Mouse (Mus musculus): Measurements from ENCODE around the gene Huwe1. TPM values are rescaled to one million over a fixed set of nuclear protein-coding genes. Genes with fewer than 3 reads are reported as not detected.

The Huwe1 gene
- polyA plus RNA-seq, 1 experiment: 63.3 TPM

DNA sequence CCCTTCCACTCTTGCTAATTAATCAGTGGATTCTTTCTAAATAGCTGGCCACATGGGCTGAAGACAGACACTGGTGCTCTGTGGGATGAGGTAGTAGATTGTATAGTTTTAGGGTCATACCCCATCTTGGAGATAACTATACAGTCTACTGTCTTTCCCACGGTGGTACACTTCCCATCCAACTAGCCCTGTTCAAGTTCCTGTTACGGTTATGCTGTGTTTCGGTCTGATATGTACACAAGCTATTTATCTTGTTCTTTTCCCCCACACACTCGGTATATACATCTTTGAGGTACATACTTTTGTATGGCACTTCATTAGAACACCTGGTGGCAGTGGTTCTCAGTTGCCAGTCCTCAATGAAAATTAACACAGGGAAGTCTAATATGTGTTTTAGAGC is 111.7 kb downstream of the Huwe1 start:
- TF ChIP-seq POLR2A (IDR thresholded peaks at IDR 0.05; ENCODE audit: borderline replicate concordance, control insufficient read depth, low read depth, low read length) (no peak), CTCF (IDR thresholded peaks at IDR 0.05; ENCODE audit: control insufficient read depth, insufficient read depth, low read length) (no peak)
- Histone ChIP-seq H3K27ac (ENCODE audit: control insufficient read depth, insufficient read depth, low read depth, low read length, poor library complexity) (no peak overlapping the region), H3K4me1 (ENCODE audit: control insufficient read depth, insufficient read depth, low read length) (no peaks in the 10 kb centered on the region), H3K4me3 (replicated peaks; ENCODE audit: control insufficient read depth, low read depth, low read length) (no peak overlapping the region)
- 69% methylated on average over 4 of the region's 4 CpGs for WGBS

DNA sequence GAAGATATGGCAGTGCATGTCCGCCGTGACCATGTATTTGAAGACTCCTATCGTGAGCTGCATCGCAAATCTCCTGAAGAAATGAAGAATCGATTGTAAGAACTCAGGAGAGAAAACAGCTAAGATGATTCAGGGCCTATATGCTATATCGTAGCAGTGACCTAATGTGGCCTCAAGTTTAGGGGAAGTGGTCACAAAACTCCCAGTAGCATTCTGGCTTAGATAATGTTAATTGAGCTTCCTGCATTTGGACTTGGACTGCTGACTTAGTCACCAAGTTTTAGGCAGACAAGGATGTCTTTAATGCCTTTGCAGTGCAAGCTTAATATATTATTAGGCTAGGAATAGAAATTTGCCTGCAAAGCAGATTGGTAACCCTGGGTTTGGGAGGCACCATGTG is 128.8 kb downstream of the Huwe1 start:
- Histone ChIP-seq H3K4me3 (replicated peaks; ENCODE audit: control insufficient read depth, low read depth, low read length) (no peak overlapping the region), H3K27ac (ENCODE audit: control insufficient read depth, insufficient read depth, low read depth, low read length, poor library complexity) (no peak overlapping the region), H3K4me1 (ENCODE audit: control insufficient read depth, insufficient read depth, low read length) (no peaks in the 10 kb centered on the region)
- no peak for TF ChIP-seq CTCF (IDR thresholded peaks at IDR 0.05; ENCODE audit: control insufficient read depth, insufficient read depth, low read length)
- WGBS: 75% methylated on average over 6 of the region's 6 CpGs

DNA sequence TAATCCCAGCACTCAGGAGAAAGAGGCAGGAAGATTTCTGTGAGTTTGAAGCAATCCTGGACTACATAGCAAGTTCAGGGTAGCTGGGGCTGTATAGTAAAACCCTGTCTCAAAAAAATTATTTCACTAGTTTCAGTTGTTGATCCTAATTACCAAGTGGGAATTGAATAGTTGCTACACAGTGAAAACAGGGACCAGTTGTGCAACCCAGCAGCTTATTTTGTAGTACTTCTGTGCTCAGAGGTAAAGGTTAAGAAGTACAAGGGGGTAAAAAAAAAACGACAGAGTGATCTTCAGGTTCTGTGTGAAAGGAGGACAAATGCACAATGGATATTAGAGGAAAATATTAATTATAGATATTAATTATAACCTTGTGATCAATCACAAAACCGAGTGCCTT is 138.2 kb downstream of the Huwe1 start:
- H3K4me3 ChIP-seq (replicated peaks; ENCODE audit: control insufficient read depth, low read depth, low read length): no peak overlapping the region
- H3K27ac ChIP-seq (ENCODE audit: control insufficient read depth, insufficient read depth, low read depth, low read length, poor library complexity): no peak overlapping the region
- no peaks in the 10 kb centered on the region for H3K4me1 ChIP-seq (ENCODE audit: control insufficient read depth, insufficient read depth, low read length)
- WGBS: 66% methylated on average over 2 of the region's 2 CpGs
- TF ChIP-seq CTCF (IDR thresholded peaks at IDR 0.05; ENCODE audit: control insufficient read depth, insufficient read depth, low read length) (no peak), POLR2A (IDR thresholded peaks at IDR 0.05; ENCODE audit: borderline replicate concordance, control insufficient read depth, low read depth, low read length) (no peak)

DNA sequence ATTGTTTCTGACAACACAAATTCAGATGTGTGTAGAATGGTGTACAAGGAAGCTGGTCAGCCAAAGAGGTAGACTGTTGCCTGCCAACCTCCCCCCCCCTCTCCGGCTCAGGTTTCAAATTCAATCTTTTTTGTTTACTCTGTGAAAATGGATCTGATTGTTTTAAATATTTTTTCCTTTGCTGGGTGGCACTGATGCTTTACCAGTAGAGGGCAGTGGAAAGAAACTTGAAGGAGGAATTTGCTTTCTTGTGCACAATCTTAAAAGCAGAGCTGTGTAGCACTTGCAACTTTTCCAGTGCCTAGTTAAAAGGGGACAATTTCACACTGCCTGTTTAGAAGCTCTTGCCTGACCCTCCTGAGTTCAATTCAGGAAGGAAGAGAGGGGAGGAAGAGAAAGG is 146.4 kb downstream of the Huwe1 start:
- Histone ChIP-seq H3K27ac (ENCODE audit: control insufficient read depth, insufficient read depth, low read depth, low read length, poor library complexity) (no peak overlapping the region), H3K4me1 (ENCODE audit: control insufficient read depth, insufficient read depth, low read length) (no peaks in the 10 kb centered on the region), H3K4me3 (replicated peaks; ENCODE audit: control insufficient read depth, low read depth, low read length) (no peak overlapping the region)
- 19% methylated on average over 1 of the region's 1 CpGs for WGBS
- TF ChIP-seq CTCF (IDR thresholded peaks at IDR 0.05; ENCODE audit: control insufficient read depth, insufficient read depth, low read length) (no peak), POLR2A (IDR thresholded peaks at IDR 0.05; ENCODE audit: borderline replicate concordance, control insufficient read depth, low read depth, low read length) (no peak)

DNA sequence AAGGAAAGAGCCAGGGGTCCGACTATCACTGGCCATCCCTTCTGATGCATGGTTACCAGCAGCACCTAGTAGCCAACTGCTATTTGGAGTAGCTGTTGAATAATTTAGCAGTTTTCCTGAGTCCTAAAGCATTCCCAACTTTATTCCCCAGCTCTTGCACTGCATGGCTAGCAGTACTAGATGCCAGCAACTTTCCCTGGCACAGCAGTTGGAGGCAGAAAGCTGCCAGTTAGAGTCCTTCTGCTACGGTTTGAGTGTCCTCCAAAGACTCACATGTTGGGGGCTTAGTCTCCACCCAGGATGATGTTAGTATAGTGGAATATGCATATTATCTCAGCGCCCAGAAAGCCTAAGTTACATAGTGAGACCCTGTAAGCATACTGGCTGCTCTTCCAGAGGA is 147.2 kb downstream of the Huwe1 start:
- WGBS: 65% methylated on average over 3 of the region's 3 CpGs

DNA sequence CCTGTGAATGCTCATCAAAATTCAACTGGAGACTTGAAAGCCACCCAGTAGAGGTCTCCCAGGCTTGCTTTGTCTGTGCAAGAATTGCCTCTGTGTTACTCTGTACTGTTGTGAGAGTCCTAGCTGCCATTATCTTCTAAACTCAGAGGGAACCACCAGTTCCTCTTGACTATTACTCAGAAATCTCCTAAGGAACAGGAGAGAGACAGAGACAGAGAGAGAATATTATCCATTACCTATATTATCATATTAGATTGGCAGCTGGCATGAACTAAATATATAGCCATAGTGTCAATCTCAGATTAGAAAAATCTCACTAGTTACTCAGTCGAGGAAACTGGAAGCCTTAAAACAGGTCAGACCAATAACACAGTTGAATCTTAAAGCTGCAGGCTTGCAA is 149.6 kb downstream of the Huwe1 start:
- TF ChIP-seq POLR2A (IDR thresholded peaks at IDR 0.05; ENCODE audit: borderline replicate concordance, control insufficient read depth, low read depth, low read length) (no peak), CTCF (IDR thresholded peaks at IDR 0.05; ENCODE audit: control insufficient read depth, insufficient read depth, low read length) (no peak)
- no peak overlapping the region for H3K4me3 ChIP-seq (replicated peaks; ENCODE audit: control insufficient read depth, low read depth, low read length)
- H3K27ac ChIP-seq (ENCODE audit: control insufficient read depth, insufficient read depth, low read depth, low read length, poor library complexity): no peak overlapping the region
- H3K4me1 ChIP-seq (ENCODE audit: control insufficient read depth, insufficient read depth, low read length): no peaks in the 10 kb centered on the region
- WGBS: 17% methylated on average over 1 of the region's 1 CpGs

More for the DNA sequence above, 147.2 kb downstream of the Huwe1 start:
- Histone ChIP-seq H3K4me3 (replicated peaks; ENCODE audit: control insufficient read depth, low read depth, low read length) (no peak overlapping the region), H3K4me1 (ENCODE audit: control insufficient read depth, insufficient read depth, low read length) (no peaks in the 10 kb centered on the region), H3K27ac (ENCODE audit: control insufficient read depth, insufficient read depth, low read depth, low read length, poor library complexity) (no peak overlapping the region)
- no peak for TF ChIP-seq POLR2A (IDR thresholded peaks at IDR 0.05; ENCODE audit: borderline replicate concordance, control insufficient read depth, low read depth, low read length)
- no peak for TF ChIP-seq CTCF (IDR thresholded peaks at IDR 0.05; ENCODE audit: control insufficient read depth, insufficient read depth, low read length)

DNA sequence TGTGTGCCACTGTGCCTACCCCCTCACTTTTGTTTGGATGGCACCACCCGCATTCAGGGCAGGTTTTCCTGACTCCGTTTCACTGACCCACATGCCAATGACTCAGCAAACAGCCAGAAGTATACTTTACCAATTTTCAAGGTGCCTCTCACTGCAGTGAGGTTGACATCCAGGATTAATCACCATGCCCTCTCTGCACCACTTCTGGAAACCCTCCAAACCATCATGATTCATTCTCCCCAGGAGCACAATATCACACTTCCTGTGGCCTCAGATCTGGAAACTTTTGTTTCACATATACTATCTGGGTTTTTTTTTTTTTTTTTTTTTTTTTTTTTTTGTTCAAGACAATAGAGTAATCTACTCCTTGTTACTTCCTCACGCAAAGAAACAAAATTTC is 150.6 kb downstream of the Huwe1 start:
- no peaks in the 10 kb centered on the region for H3K4me1 ChIP-seq (ENCODE audit: control insufficient read depth, insufficient read depth, low read length)
- no peak overlapping the region for H3K27ac ChIP-seq (ENCODE audit: control insufficient read depth, insufficient read depth, low read depth, low read length, poor library complexity)
- 11% methylated on average over 3 of the region's 3 CpGs for WGBS
- TF ChIP-seq CTCF (IDR thresholded peaks at IDR 0.05; ENCODE audit: control insufficient read depth, insufficient read depth, low read length) (no peak), POLR2A (IDR thresholded peaks at IDR 0.05; ENCODE audit: borderline replicate concordance, control insufficient read depth, low read depth, low read length) (no peak)
- H3K4me3 ChIP-seq (replicated peaks; ENCODE audit: control insufficient read depth, low read depth, low read length): no peak overlapping the region

Other genes with a start within 250 kb of the Huwe1 start
- 15.7 and 36.2 TPM in 2 replicates for gene Hsd17b10, start 201.0 kb downstream of the Huwe1 start, polyA plus RNA-seq (2011; ENCODE audit: insufficient read depth, insufficient read length, low replicate concordance, missing spikeins)
- 1.1 and 1.7 TPM in 2 replicates for gene Ribc1, start 215.5 kb downstream of the Huwe1 start, polyA plus RNA-seq (2011; ENCODE audit: insufficient read depth, insufficient read length, low replicate concordance, missing spikeins)
- 84.5 and 111 TPM in 2 replicates for gene Smc1a, start 215.6 kb downstream of the Huwe1 start, polyA plus RNA-seq (2011; ENCODE audit: insufficient read depth, insufficient read length, low replicate concordance, missing spikeins)

Data from bone marrow, adult 2 months (tissue).